Mouse (Mus musculus): ENCODE measurements around the gene Mboat1.
A peak's percentile ranks its signal among the peaks of the same experiment; 100 is the strongest.

The Mboat1 gene

DNA sequence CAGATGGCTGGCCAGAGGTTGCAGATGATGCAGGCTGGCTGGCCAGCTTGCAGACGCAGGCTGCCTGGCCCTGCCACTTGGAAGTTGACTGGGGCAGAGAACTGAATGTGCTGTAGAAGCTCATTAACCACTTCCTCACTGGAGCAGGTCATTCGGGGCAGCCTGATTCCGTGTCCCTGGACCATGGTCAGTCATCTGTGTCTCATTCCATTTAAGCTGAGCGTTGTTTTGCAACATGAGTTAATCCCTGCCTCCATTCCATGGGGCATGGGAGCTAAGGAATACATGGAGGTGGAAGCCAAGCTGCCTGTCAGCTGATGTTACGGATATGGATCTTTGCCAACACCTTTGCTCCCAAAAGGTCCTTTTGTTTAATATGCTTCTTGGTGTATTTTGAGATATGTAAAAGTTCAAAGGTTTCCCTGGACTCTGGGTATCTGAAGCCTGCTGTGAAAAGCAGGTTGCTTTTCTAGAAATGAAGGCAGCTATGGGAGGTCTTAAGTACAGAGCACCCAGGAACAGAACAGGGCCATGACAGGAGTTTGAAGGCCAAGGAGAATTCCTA is 114.1 kb downstream of the Mboat1 start:
- no peak for DNase-seq (ENCODE audit: inconsistent ontology term)

DNA sequence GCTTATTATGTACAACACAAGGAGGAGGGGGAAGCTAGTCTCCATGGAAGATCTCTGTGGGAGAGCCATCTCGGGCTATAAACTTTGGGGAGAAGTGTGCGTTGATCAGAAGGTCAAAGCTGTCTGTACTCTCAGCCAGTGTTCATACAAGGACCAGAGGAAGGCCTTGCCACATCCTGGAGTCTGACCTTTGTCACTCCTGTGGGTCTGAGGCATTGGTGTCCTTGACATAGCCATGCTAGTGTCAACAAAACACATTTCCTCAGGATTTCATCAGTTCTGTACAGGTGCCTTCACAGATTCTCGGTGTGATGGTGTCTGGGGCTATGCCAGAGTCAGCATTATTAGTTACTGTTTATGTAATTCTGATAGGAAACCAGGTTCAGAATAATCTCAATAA is 115.1 kb downstream of the Mboat1 start:
- no peak for DNase-seq (ENCODE audit: inconsistent ontology term)

DNA sequence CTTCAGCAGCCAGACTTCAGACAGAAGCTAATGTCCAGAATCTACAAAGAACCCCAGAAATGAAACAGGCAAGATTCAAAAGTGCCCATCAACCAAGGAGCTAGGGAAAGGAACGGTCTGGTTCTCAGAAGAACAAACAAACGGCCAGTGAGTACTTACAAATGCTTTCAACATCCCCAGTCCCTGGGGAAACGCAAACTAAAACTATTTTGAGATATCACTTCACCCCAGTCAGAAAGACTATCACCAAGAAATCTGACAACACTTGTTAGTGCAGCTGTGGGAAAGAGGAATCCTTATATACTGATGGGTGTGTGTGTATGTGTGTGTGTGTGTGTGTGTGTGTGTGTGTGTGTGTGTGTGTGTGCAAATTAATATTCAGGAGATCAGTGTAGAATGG is 116.4 kb downstream of the Mboat1 start:
- DNase-seq (ENCODE audit: inconsistent ontology term): no peak

DNA sequence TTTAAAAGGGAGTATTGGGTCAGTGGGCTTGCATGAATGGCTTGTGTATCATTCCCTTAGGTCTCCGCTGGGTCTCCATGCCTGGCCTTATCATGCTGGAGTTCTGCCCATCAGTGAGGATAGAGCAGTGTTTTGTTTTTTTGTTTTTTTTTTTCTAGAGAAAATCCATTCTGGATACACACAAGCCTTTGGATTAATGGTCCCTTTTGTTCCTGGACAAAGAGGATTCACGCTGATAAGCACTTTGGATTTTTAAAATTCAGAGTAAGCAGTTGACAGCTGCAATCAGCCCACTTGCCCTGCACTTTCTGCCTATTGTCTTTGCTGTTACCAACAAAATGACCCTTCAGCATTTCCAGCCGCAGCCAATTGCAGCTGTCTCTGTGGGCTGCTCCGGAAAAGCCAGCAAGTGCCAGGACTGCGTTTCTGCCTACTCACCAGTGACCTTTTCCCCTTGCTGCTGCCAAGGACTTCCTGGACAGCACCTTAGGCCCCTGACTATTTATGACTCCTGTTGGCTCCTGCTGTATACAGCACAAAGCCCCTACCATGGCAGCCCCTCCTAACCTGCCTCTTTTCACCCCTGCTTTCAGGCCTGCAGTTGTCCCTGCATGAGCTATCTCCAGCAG is 117.5 kb downstream of the Mboat1 start:
- DNase-seq (ENCODE audit: inconsistent ontology term): peak; percentile 60

DNA sequence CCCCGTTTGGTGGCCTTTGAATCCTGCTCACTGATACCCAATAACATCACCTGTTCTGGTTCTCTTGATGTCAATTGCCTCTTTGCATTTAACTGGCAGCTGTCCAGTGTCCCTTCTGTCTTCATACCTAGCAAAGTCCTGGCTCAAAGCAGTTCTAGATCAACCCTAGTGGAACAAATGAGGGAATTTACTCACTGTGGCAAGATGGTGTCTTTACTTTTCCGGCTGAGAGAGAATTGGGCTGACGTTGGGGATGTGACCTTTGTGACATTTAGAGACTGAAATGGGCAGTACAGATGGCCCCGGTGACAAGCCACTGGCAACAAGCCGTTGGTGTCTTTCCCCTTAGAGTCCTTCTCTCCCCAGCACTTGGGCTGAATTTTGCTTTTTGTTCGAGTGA is 118.1 kb downstream of the Mboat1 start:
- DNase-seq (ENCODE audit: inconsistent ontology term): peak; percentile 41

DNA sequence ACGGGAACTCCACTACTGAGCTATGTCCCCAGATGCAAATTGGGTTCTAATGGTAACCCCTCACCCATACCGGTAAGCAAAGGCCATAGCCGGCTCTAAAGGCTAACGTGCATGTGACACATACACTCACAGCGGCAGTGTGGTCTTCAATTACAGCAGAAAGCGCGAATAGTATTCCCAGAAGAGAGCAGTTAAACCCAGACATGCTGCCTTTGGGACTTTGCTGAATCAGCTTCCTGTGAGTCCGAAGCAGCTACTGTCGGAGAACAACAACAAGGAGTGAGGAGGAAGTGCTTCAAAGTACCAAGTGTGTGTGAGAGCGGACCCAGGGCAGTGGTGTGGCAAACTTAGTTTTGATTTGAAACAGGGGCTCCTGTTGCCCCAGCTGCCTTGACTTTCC is 122.5 kb downstream of the Mboat1 start:
- DNase-seq (ENCODE audit: inconsistent ontology term): no peak

DNA sequence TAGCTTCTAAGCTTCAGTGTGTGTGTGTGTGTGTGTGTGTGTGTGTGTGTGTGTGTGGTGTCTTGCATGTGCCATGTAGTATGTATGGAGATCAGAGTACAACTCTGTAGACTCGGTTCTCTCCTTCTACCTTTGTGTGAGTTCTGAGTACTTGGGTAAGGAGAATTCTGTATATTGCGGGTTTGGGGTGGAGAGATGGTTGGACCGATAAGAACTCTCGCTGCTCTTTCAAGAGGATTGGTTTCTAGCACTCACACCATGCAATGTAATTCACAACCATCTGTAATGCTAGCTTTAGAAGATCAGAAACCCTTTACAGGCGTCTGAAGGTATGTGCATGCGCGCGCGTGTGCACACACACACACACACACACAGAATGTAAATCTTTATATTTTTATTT is 123.0 kb downstream of the Mboat1 start:
- DNase-seq (ENCODE audit: inconsistent ontology term): no peak

DNA sequence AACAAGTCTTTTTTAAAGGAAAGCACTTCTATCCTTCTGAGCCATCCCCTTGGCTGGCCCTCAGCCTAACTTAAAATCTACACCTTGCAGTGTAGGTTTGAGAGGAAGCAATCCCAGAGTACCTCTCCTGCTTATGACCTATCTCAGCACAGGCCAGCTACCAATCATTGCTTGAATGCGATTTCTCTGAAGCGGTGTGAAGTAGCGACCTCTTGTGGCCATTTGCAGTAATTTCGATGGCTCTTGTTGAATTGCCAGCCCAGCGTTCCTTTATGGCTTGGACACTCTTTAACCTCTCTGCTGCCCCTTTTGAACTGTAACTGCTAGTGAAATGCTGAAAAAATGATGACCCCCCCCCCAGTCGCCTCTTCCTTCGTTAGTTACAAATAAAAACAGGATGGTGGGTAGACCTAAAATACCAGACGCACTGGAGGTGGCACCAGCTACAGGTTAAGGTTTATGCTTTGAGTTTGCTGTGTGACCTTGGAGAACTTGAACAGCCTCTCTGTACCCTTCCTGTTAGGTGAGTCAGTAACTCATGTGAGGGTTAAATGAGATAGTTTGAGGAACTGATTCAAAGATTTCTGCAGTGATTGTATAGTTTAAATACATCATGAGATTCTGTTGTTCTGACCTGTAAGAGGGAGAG is 123.7 kb downstream of the Mboat1 start:
- peak; percentile 56 for DNase-seq (ENCODE audit: inconsistent ontology term)

DNA sequence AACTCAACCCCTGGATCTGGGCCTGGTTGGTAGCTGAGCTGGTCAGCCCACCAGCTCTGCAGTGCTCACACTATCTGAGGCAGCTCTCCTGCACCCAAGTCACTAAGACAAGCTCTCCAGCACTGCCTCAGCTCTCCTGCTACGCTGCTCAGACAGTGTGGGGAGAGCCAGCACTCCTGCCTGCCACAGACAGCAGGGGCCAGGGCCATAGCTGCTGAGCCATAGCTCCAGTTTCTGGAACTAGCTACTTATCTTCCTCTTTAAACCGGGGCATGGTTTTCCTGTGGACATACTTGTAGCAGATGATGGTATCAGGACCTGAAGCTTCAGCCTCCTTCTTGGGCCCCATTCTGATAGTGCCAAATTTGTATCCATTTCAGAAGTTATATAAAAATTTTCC is 127.4 kb downstream of the Mboat1 start:
- no peak for DNase-seq (ENCODE audit: inconsistent ontology term)

DNA sequence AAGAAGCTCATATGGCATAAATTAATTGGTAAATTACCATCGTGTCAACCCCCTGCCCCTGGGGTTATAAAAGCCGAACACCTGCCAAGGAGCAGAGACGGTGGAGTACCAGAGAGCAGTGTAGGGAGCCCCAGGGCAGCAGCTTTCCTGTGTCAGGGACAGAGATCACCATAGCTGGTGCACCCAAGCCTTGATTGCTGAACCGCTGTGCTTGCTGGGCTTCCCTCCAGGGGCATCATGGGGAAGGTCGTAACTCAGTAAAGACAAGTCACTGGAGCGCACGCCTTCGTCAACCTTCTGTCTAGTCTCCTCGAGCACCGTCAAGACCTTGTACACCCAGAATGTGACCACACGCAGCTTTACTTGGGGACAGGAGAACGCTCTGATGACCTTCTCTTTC is 128.0 kb downstream of the Mboat1 start:
- DNase-seq (ENCODE audit: inconsistent ontology term): peak; percentile 4

DNA sequence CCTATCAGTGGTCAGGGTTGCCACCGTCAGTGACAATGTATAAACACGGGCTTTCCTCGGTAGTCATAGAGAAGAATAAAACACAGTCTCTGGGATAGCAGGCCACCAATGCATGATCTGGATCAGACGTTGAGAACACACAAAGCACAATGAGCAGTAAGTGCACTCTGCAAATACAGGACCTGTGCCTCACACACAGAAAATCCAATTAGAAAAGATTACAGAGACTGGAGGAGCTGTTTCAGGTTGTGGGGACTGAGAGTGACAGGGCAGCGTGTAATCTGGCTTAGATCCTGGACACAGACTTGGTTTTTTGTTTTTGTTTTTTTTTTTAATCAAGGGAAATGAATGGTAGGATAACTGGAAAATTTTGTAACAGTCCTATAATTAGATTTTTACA is 128.5 kb downstream of the Mboat1 start:
- no peak for DNase-seq (ENCODE audit: inconsistent ontology term)

DNA sequence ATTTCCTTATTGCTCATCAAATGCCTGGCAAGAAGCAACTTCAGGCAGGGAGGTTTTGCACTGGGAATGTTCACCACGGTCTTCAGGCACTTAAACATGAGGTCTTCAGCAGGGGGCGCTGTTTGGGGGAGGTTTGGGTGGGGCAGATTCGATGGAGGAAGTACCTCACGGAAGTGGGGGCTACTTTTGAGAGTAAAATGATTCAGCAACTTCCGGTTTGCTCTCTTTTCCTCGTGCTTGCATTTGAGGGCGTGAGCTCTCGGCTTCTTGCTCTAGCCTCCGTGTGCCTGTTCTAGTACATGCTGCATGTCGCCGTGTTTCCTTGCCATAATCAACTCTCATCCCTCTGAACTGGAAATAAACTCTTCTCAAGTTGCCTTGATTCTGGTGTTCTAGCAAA is 129.7 kb downstream of the Mboat1 start:
- DNase-seq (ENCODE audit: inconsistent ontology term): no peak

DNA sequence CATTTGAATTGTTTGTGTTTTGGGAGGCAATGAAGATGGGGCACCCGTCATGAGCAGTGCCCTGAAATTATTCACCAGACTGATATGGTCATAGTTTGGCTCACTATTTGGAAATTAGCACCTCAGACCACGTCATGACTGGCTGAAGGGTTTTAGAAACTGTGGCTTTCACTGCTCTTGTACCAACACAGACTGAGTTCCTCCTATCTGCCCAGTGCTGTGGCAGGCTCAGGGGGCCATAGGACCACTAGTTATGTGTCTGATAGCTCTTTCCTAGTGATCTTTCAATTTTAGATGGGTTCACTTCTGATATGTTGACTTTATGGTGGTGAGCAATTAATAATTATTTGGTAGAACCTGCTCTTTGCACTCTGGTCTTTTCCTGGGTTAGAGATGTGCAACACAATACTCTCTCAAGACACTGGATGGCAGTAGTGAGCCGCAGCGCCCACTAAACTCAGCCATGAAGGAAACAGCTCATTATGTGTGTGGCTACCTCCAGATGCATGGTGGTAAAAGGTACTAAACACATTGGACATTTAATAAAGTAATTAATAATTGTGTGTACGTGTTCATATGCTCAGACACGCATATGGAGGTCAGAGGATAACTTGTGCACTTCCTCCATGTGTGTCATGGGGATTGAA is 135.9 kb downstream of the Mboat1 start:
- peak; percentile 37 for DNase-seq (ENCODE audit: inconsistent ontology term)
